Mouse (Mus musculus) embryonic fibroblast, embryonic 13.5 days (primary cell): ENCODE measurements around the gene Atrnl1.

Source experiments
- CTCF ChIP-seq: IDR thresholded peaks from 2 replicates; pipeline ENCODE4 v1.5.1; 2011; ENCODE audit warnings: mild to moderate bottlenecking, control low read depth, low read length, moderate library complexity, borderline replicate concordance; ENCODE audit not compliant: insufficient read depth
- POLR2A ChIP-seq: IDR thresholded peaks from 2 replicates; pipeline ENCODE4 v1.6.1; 2011; ENCODE audit warnings: low read depth, mild to moderate bottlenecking, control low read depth, low read length, moderate library complexity

DNA sequence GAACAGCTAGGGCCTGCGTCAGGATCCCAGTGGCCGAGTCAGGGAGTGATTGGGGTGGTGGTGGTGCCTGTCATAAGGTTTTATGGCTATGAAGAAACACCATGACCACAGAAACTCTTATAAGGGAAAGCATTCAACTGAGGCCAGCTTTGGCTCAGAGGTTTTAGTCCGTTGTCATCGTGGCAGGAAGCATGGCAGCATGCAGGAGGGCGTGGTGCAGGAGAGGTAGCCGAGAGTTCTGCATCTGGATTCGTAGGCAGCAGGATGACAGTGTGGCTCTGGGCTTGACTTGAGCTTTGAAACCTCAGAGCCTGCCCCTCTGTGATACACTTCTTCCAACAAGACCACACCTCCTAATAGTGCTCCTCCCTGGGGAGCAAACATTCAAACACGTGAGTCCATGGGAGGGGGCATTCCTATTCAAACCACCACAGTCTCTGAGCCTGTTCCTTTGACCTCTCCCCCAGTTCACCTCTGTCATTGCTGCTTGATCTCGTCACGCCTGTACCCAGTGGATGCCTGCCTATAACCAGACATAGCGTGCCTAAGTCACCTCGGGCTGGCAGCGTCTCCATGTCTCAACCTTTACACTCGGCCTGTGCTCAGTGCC is 412.5 kb downstream of the Atrnl1 start:
- TF ChIP-seq CTCF = no peak
- no peak for TF ChIP-seq POLR2A
